Mouse (Mus musculus) heart, adult 2 months (tissue): ENCODE measurements around the gene Pdhx.

Experiments used
- CTCF ChIP-seq: fragments of 200-600 bp; IDR thresholded peaks from 2 replicates; pipeline ENCODE4 v1.8.1; 2022; ENCODE audit warnings: antibody characterized with exemption, mild to moderate bottlenecking, moderate library complexity
- EP300 ChIP-seq: fragments of 200-500 bp; IDR thresholded peaks from 2 replicates; pipeline ENCODE4 v1.6.1; 2011; ENCODE audit warnings: low read depth, low read length, control low read depth; ENCODE audit not compliant: insufficient read depth

- TF ChIP-seq CTCF (no peak), EP300 (no peak)
Measured at GRCm38 (mm10) chr2:102979519-102979918, 93.8 kb downstream of the Pdhx start.
